Mouse (Mus musculus): ENCODE measurements at regions not wholly inside any gene's neighbourhood (a gene's known extent, or its start where the extent isn't known, plus 50 kb on each side); places are given as distances from the start of the nearest gene placed in this dataset.

GRCm38 (mm10) chrX:60773645-60774044 lies 119.6 kb downstream of the Sox3 start:
- no peak for TF ChIP-seq POLR2A (IDR thresholded peaks at IDR 0.05; ENCODE audit: insufficient read depth, low read depth, low read length)
- no peak for TF ChIP-seq CTCF (IDR thresholded peaks at IDR 0.05)
